Mouse (Mus musculus) megakaryocyte, embryonic 14.5 days (primary cell): ENCODE measurements around the gene Ppt2.

Experiments used
- FLI1 ChIP-seq: IDR thresholded peaks from 2 replicates; pipeline ENCODE4 v1.6.1; 2012; ENCODE audit warnings: low read length, inconsistent platforms, mixed read lengths
- GATA1 ChIP-seq: IDR thresholded peaks from 3 replicates; pipeline ENCODE4 v1.6.1; 2012; ENCODE audit warnings: mixed read lengths, low read length, inconsistent platforms, borderline replicate concordance

DNA sequence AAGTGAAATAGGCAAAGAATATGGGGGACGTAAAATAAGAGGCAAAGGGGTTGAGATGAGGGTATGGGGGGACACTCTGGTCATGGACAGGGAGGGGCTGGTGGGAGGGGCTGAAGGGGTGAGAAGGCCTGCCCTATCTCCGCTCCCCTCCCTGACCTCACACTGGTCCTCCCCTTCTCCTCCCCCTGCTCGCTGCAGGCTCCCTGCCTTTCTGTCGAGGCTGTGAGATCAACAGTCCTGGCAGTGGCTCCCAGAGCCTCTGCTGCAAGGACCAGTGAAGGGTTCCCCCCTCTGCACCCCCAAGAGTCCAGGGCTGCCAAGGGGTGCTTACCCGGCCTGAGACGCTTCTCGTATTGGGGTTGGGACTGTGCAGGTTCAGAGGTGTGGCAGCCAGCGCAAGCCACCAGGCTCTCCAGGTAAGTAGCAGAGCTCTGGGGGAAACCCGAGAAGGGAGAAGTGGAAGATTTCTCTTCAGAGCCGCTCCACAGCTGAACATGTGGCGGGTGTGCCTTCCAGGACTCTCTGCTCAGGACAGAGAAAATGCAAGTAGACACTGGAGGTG lies 32.0 kb upstream of the Ppt2 start:
- no peak for TF ChIP-seq FLI1
- TF ChIP-seq GATA1: no peak
